Mouse (Mus musculus) ZHBTc4 (cell line): ENCODE data around the gene Arhgef33.

Source experiments
- DNase-seq: peaks from one replicate; pipeline ENCODE4 v3.0.0-alpha.2; 2011; ENCODE audit warnings: low read depth, low spot score

Arhgef33 gene

GRCm38 (mm10) chr17:80445433-80445832 is 138.2 kb downstream of the Arhgef33 start:
- DNase-seq, result no peak

DNA sequence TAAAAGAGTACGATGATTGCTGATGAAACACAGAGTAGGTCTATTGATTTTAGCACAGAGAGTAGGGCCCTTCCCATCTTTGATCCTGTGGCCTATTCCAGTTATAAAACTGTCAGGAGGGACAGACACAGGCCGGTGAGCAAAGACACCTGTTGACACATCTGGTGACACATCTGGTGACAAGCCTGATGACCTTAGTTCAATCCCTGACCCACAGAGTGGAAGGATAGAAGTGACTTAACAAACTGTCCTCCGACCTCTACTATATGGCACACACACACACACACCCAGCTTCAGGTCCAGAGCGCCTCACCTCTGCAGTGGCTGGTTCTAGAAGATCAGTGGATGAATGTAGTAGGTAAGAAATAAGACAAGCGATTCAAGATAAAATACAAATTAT is 139.3 kb downstream of the Arhgef33 start:
- no peak for DNase-seq
